ENCODE assay signal across 15 mouse cellular contexts in the genomic region with DNA sequence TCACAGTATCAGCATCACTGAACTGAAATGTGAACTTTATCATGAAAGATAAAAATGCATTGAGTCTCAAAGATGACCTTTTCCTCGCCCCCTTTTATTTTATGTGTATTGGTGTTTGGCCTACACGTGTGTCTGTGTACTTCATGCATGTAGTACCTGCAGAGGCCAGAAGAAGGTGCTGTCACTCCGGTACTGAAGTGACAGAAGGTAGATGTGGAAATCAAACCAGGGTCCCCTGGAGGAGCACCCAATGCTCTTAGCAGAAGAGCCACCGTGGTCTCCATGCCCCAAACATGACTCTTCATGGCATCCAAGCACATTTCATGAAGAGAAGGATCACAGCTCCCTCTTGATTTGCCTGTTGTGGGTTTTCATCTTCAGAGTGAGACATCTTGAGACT. TPM values are rescaled to one million over a fixed set of nuclear protein-coding genes. Genes with fewer than 3 reads are reported as not detected.
DNase-seq lines count a peak whose midpoint lies in the region; ATAC-seq lines count a peak whose summit lies in the region.
"Had no signal": no experiment of that assay in that cellular context is flagged by ENCODE, and none has a peak within 500 bp of the region (broad histone marks: within the 10 kb centered on the region; RNA-seq: fewer than 3 reads in every experiment).

No protein-coding gene starts in this region.

- ATAC-seq in intestine, embryonic 14.5 days (replicated peaks; ENCODE audit: low FRiP score, low TSS enrichment, low read depth) = no peak
- ATAC-seq in intestine, embryonic 16.5 days = no peak
- ATAC-seq in megakaryocyte-erythroid progenitor cell, adult 5-6 weeks (replicated peaks; ENCODE audit: low FRiP score, low TSS enrichment, poor library complexity, severe bottlenecking) = 0 out of 2 replicates have a peak, but pooled peaks have one; percentile 52
- ATAC-seq in activated CD4-positive, CD25-positive, alpha-beta regulatory T cell, adult 4 months = no peak

- no peaks in the 10 kb centered on the region for H3K9me3 ChIP-seq in intestine, embryonic 14.5 days (ENCODE audit: control insufficient read depth, low read length)
- no peaks in the 10 kb centered on the region for H3K9me3 ChIP-seq in intestine, embryonic 16.5 days (ENCODE audit: control insufficient read depth, low read length)
- H3K9me3 ChIP-seq: heart, embryonic 13.5 days; hindbrain, embryonic 15.5 days had no signal

- H3K36me3 ChIP-seq in intestine, embryonic 14.5 days (ENCODE audit: control insufficient read depth, insufficient read depth, low read length) = no peaks in the 10 kb centered on the region
- H3K36me3 ChIP-seq in intestine, embryonic 16.5 days (ENCODE audit: control insufficient read depth, insufficient read depth, low read length) = no peaks in the 10 kb centered on the region
- H3K36me3 ChIP-seq: heart, embryonic 13.5 days; hindbrain, embryonic 15.5 days had no signal

- no peaks in the 10 kb centered on the region for H3K27me3 ChIP-seq in intestine, embryonic 14.5 days (replicated peaks; ENCODE audit: control insufficient read depth, insufficient read depth, low read length)
- H3K27me3 ChIP-seq in intestine, embryonic 16.5 days (replicated peaks; ENCODE audit: control insufficient read depth, insufficient read depth, low read length) = no peaks in the 10 kb centered on the region
- H3K27me3 ChIP-seq: heart, embryonic 13.5 days; hindbrain, embryonic 15.5 days had no signal

- no peaks in the 10 kb centered on the region for H3K4me1 ChIP-seq in intestine, embryonic 14.5 days (replicated peaks; ENCODE audit: control insufficient read depth, insufficient read depth, low read length)
- no peaks in the 10 kb centered on the region for H3K4me1 ChIP-seq in intestine, embryonic 16.5 days (ENCODE audit: control insufficient read depth, insufficient read depth, low read length)

- peak; percentile 52 for DNase-seq in intestine, embryonic 14.5 days (ENCODE audit: low spot score)
- peak; percentile 13 for DNase-seq in retina, embryonic 14.5 days (ENCODE audit: low spot score)
- no peak for DNase-seq in retina, postnatal 1 day
- DNase-seq in R1 (ENCODE audit: low read depth, low spot score) = peak; percentile 57
- no peak for DNase-seq in ovary, adult 18-20 months (ENCODE audit: low spot score)
- DNase-seq: adrenal gland, postnatal 14 days; kidney, postnatal 36 days had no signal

- WGBS in intestine, embryonic 14.5 days = 84% methylated on average over 4 of the region's 4 CpGs
- WGBS in intestine, embryonic 16.5 days = 83% methylated on average over 4 of the region's 4 CpGs

- H3K9ac ChIP-seq in intestine, embryonic 14.5 days (ENCODE audit: low read length) = no peak overlapping the region
- H3K9ac ChIP-seq in intestine, embryonic 16.5 days (ENCODE audit: low read depth, low read length) = no peak overlapping the region
- H3K9ac ChIP-seq: heart, embryonic 13.5 days; hindbrain, embryonic 15.5 days had no signal

- no peak overlapping the region for H3K4me2 ChIP-seq in intestine, embryonic 14.5 days (ENCODE audit: low read length)
- no peak overlapping the region for H3K4me2 ChIP-seq in intestine, embryonic 16.5 days (ENCODE audit: low read depth, low read length)
- H3K4me2 ChIP-seq: heart, embryonic 13.5 days; hindbrain, embryonic 15.5 days had no signal

- H3K4me3 ChIP-seq in intestine, embryonic 14.5 days (ENCODE audit: low read depth, low read length) = no peak overlapping the region
- no peak overlapping the region for H3K4me3 ChIP-seq in intestine, embryonic 16.5 days (ENCODE audit: low read length)
- H3K4me3 ChIP-seq: erythroblast, embryonic 14.5 days; heart, embryonic 13.5 days; hindbrain, embryonic 15.5 days had no signal

- H3K27ac ChIP-seq in intestine, embryonic 14.5 days (ENCODE audit: low read depth) = no peak overlapping the region
- no peak overlapping the region for H3K27ac ChIP-seq in intestine, embryonic 16.5 days (ENCODE audit: low read length)
- H3K27ac ChIP-seq: heart, embryonic 13.5 days; hindbrain, embryonic 15.5 days had no signal

RNA-seq across cellular contexts. Expression of a gene that starts 1.7 kb away (rescaled TPM):
- 3.0 and 3.1 TPM in 2 replicates for polyA plus RNA-seq in intestine, embryonic 14.5 days (2014; fragmentation: Nextera tagmentation; extraction: Ambion mirVana)
- 2.9 and 3.2 TPM in 2 replicates for polyA plus RNA-seq in intestine, embryonic 16.5 days (2015; fragmentation: Nextera tagmentation; extraction: Ambion mirVana)
- total RNA-seq in megakaryocyte-erythroid progenitor cell, adult 5-6 weeks (2014; fragmentation: Nextera tagmentation) = not detected in 2 replicates
- not detected in 2 replicates for total RNA-seq in megakaryocyte-erythroid progenitor cell, adult 5-6 weeks (2017)
- not detected for polyA plus RNA-seq in activated CD4-positive, CD25-positive, alpha-beta regulatory T cell, adult 4 months (2017; shearing (Covaris generic))
- total RNA-seq: common myeloid progenitor, adult 5-6 weeks had no signal
- polyA plus RNA-seq: erythroblast, embryonic 14.5 days; small intestine, adult 2 months had no signal

Comparison
In these comparisons a context has a peak if more than half of its experiments do, and no peak if none do; other contexts are left out.
1. DNase-seq: peak in intestine, embryonic 14.5 days (single experiment), retina, embryonic 14.5 days (single experiment) and R1 (single experiment); none in retina, postnatal 1 day (single experiment) and ovary, adult 18-20 months (single experiment).